Mouse (Mus musculus): ENCODE results near the gene Antxr1. TPM values are rescaled to one million over a fixed set of nuclear protein-coding genes. Genes with fewer than 3 reads are reported as not detected.

Antxr1 gene
- polyA plus RNA-seq (2017; shearing (Covaris generic)): 0.17 TPM

GRCm38 (mm10) chr6:87335091-87335934 lies at the start of gene Antxr1:
Gene Antxr1, minus strand, starts transcription at chr6:87335821.

GRCm38 (mm10) chr6:87373057-87373456 lies 37.4 kb upstream of the Antxr1 start, which contains the start of gene Gkn2:
Gene Gkn2, plus strand, starts transcription at chr6:87373357.

DNA sequence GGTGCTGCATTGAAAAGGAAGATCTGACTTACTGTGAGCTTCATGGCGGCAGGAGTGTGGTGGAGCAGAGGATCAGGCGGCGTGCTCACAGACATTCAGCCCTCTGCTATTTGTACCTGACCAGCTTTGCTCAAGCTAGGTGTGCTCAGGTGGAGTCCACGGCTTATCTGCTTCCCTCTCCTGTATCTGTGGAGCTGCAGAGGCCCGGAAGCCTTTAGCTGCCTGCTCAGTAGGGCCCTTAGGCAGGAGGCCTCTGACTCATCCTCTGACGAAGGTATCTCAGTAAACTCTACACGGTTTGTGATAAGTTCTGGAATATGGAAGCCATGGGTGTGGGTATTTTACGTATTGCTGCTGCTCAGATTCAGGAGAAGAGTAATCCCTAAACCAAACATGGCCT lies 15.2 kb upstream of the Antxr1 start, which contains the start of gene Gkn1:
Gene Gkn1, minus strand, starts transcription at position 114 of the 400 bp plus-strand sequence.

DNA sequence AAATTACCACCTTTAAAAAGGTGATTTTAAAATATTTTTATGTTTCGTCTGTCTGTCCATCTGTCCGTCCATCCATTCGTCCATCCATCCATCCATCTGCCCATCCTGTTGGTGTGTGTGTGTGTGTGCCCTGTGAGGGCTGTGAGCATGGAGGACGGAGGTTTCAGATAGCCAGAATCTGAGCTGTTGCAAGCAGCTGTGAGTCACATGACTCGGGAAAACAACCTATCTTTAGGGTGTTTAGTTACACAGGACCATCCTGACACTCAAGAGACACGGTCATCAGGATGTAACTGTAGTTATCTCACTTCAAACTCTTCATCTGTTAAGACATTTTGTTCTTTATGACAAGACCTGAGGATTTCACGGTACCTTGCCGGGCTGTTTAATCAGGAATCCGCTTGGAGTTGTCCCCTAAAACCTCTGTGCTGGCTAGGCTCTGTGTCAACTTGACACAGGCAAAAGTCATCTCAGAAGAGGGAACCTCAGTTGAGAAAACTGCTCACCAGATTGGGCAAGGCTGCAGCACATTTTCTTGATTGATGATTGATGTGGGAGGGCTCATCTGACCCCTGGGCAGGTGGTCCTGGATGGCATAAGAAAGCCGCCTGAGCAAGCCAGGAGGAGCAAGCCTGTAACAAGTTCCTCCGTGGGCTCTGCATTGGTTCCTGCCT lies 231.4 kb downstream of the Antxr1 start, which contains the start of gene D6Ertd527e:
Gene D6Ertd527e, plus strand, starts transcription at position 624 of the 674 bp plus-strand sequence.

Other genes starting within 250 kb of the Antxr1 start
- 0.11 TPM for gene D6Ertd527e, start 231.1 kb downstream of the Antxr1 start, polyA plus RNA-seq (2017; shearing (Covaris generic))
- gene Gkn1, start 15.1 kb upstream of the Antxr1 start, polyA plus RNA-seq (2017; shearing (Covaris generic)): not detected
- not detected for gene Gkn2, start 37.5 kb upstream of the Antxr1 start, polyA plus RNA-seq (2017; shearing (Covaris generic))
- not detected for gene Gkn3, start 53.1 kb upstream of the Antxr1 start, polyA plus RNA-seq (2017; shearing (Covaris generic))
- gene Bmp10, start 93.2 kb upstream of the Antxr1 start, polyA plus RNA-seq (2017; shearing (Covaris generic)): not detected
- 162 TPM for gene Arhgap25, start 197.4 kb upstream of the Antxr1 start, polyA plus RNA-seq (2017; shearing (Covaris generic))

Measured in CD4-positive, CD25-positive, alpha-beta regulatory T cell (primary cell).